Mouse (Mus musculus) MEL (cell line): Measurements from ENCODE around the gene Ndrg2.

Experiments used
- CTCF ChIP-seq, 3 experiments: IDR thresholded peaks in 2 of 3; conservative IDR thresholded peaks in 1 of 3; 2 replicates each; pipeline ENCODE4 v1.5.1; 2011 to 2012; ENCODE audit warnings: low read length in 3 of 3, low read depth in 2 of 3, mild to moderate bottlenecking in 2 of 3, improper control_type of control experiment in 1 of 3, inconsistent platforms in 1 of 3, mixed read lengths in 1 of 3, moderate library complexity in 1 of 3; ENCODE audit not compliant: control insufficient read depth in 1 of 3, insufficient read depth in 1 of 3, poor library complexity in 1 of 3, severe bottlenecking in 1 of 3
- EP300 ChIP-seq, 2 experiments: IDR thresholded peaks; 2 replicates each; pipeline ENCODE4 v1.6.1; 2011; ENCODE audit warnings: improper control_type of control experiment in 2 of 2, low read length in 2 of 2, low read depth in 1 of 2, mild to moderate bottlenecking in 1 of 2
- GATA1 ChIP-seq: IDR thresholded peaks from 2 replicates; pipeline ENCODE4 v1.6.1; 2011; ENCODE audit warnings: low read depth, low read length, improper control_type of control experiment
- MYC ChIP-seq: IDR thresholded peaks from 2 replicates; pipeline ENCODE4 v1.6.1; 2011; ENCODE audit warnings: low read depth, mild to moderate bottlenecking, low read length, improper control_type of control experiment, moderate library complexity
- POLR2A ChIP-seq, 2 experiments: IDR thresholded peaks; 2 replicates each; pipeline ENCODE4 v1.6.1; 2011 to 2012; ENCODE audit warnings: low read length in 2 of 2, mild to moderate bottlenecking in 2 of 2, control low read depth in 1 of 2, improper control_type of control experiment in 1 of 2, low read depth in 1 of 2, moderate library complexity in 1 of 2; ENCODE audit not compliant: control insufficient read depth in 1 of 2, insufficient read depth in 1 of 2, poor library complexity in 1 of 2
- UBTF ChIP-seq: IDR thresholded peaks from 2 replicates; pipeline ENCODE4 v1.6.1; 2012; ENCODE audit warnings: low read depth, mild to moderate bottlenecking, inconsistent platforms, low read length, improper control_type of control experiment, moderate library complexity, borderline replicate concordance; ENCODE audit not compliant: insufficient read depth

DNA sequence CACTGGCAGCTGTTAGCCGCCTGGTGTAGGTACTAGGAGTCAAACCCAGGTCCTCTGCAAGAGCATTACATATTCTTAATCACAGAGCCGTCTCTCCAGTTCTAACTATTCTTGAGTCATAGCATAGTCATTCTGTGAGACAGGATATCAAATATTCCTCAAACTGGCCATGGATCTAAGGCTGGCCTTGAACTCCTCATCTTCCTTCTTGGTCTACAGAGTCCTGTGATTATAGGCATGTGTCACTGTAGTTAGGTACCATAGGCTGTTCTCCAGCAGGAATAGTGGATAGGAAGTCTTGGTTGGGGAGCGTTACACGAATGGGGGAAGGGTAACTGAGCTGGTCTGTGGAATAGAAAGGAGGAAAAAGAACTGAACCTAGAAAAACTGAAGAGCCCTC, 2.6 kb upstream of the Ndrg2 start:
- TF ChIP-seq POLR2A (IDR thresholded peaks at IDR 0.05; ENCODE audit: control insufficient read depth in 1 of 2, insufficient read depth in 1 of 2, low read depth in 1 of 2, low read length in 2 of 2, poor library complexity in 1 of 2), result no peak
- no peak for TF ChIP-seq EP300 (IDR thresholded peaks at IDR 0.05; ENCODE audit: low read depth in 1 of 2, low read length in 2 of 2)
- no peak for TF ChIP-seq CTCF (IDR thresholded peaks at IDR 0.05 in 2 of 3, conservative IDR thresholded peaks at IDR 0.05 in 1 of 3; ENCODE audit: control insufficient read depth in 1 of 3, insufficient read depth in 1 of 3, low read depth in 2 of 3, low read length in 3 of 3, poor library complexity in 1 of 3, severe bottlenecking in 1 of 3)
- TF ChIP-seq MYC, result no peak
- TF ChIP-seq GATA1, result no peak
- no peak for TF ChIP-seq UBTF
